Mouse (Mus musculus) adrenal gland, postnatal 10 days (tissue): ENCODE measurements around the gene Btg1-ps2. TPM values are rescaled to one million over a fixed set of nuclear protein-coding genes. Genes with fewer than 3 reads are reported as not detected.
"Not testable (repeated sequence)": the region's sequence is repeated elsewhere in the genome, so short reads cannot be mapped to it uniquely, and the experiment has no call there.

Experiments used
- DNase-seq: peaks from one replicate; pipeline ENCODE4 v3.0.0; 2021; ENCODE audit warnings: mixed read lengths
- long read RNA-seq, 2 experiments: library from polyadenylated mRNA; stranded (forward); transcript quantifications; one replicate each; pipeline ENCODE4 v2.0.0; 2021
- total RNA-seq, 2 experiments: library from RNA; stranded (reverse); gene quantifications; 2 replicates each; pipeline ENCODE4 v1.2.3; 2021

Btg1-ps2 gene
- total RNA-seq, result not detected
- long read RNA-seq, experiment 1, result 0 reads
- long read RNA-seq, experiment 2, result 0 reads

DNA sequence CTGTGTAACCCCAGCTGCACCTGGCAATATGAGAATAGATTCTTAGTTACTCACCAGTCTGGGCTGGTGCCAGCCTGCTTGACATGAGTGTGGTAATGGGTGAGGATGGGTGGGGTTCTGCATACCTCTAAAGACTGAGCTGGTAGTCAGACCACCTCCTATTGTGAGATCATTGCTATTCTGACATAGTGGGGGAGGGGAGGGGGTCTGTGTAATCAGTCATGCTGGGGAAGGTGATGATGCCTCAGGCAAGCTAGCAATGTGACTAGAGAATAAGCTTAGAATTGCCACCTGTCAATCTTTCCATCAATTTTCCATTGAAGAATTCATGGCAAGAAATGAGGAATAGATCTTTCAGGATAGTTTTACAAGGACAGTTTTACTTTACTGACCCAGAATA lies at the start of gene Btg1-ps2:
Btg1-ps2 (minus strand) TSS at position 101 of the 400 bp plus-strand sequence.
- not testable (repeated sequence) for DNase-seq

DNA sequence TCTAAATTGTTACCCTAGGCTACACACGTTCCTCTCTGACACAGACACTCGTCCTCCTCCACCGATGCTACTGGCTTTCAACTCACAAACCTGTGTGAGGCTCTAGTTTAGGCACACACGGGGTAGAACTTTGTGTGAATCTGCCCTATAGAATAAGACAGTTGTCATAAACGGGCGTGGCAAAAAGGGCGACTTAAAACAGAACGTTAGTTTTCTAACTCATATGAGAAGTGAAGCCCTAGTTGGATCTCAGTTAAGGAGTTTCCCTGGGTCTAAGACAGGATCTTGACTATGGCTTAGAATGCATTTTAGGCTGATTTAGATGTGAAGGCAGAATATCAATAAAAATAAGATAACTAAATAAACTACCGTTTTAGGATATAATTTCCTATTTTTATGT lies 42.1 kb upstream of the Btg1-ps2 start, which contains the start of gene Rhox11:
Rhox11 (minus strand) TSS at position 101 of the 400 bp plus-strand sequence.
- no peak for DNase-seq

DNA sequence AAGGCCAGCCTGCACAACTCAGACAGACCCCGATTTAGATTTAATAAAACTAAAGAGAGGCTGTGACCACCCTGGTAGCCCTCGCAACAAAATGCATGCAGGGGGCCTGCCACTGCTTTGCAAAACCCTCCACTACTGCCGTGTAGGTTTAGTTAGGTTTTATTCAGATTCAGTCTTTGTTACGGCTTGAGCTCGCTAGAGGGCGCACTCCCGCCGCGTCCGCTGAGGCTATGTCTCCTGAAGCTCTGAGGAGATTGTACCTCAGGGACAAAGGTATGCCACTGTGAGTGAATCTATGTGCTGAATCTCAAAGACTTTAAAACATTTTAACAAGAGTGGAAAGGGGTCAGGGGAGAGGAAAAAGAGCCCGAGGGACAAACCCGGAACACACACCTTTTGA lies 41.3 kb upstream of the Btg1-ps2 start:
- peak; percentile 65 for DNase-seq

DNA sequence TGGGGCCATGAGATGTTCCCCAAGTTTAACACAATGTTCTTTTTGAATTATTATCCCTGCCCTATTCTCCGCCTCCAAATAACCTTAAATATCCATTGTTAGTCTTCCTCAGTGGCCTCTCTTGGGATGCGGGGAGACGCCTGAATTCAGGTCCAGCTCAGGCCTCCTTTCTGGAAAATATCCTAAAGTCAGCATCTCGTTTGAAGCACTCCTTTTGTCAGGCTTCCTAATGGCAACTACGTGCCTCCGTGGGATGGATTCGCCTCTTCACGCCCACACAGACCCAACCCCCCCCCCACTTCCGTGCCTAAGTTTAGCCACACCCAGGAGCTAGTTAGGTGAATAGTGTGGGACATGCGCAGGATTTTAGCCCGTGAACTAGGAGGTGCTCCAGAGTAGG lies 23.3 kb upstream of the Btg1-ps2 start, which contains the start of gene Rhox10:
Rhox10 (plus strand) TSS at position 301 of the 400 bp plus-strand sequence.
- no peak for DNase-seq

DNA sequence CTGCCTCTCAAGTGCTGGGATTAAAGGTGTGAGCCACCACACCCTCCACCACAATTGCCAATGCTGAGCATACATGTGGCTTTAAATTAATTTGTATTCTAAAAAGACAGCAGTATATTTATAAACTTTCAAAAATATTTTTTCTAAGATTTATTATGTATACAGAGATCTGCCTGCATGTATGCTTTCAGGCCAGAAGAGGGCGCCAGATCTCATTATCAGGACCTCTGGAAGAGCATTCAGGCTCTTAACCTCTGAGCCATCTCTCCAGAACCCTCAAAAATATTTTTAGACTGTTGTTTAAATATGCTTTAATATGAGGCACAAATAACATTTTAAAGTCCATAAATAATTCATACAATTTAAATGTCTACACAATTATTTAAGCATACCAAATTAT lies 18.6 kb upstream of the Btg1-ps2 start:
- DNase-seq, result peak; percentile 6

DNA sequence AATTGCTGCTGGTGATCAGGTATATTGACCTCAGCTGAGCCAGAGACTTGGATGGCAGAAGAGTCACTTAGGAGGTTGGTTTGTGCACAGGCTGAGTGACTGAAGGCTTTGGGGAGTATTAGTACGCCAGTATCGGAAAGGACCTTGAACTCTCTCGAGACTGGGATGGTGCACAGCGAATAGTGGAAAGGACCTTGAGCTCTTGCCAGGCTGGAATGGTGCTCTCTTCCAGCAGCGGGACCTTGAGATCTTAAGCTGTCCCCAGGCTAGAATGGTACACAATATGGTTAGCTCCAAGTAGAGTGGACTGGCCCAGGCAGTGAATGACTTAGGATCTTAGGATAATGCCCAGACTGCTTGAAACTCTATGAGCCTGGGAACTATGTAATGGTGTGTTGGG lies 3.2 kb downstream of the Btg1-ps2 start:
- DNase-seq, result peak; percentile 13

DNA sequence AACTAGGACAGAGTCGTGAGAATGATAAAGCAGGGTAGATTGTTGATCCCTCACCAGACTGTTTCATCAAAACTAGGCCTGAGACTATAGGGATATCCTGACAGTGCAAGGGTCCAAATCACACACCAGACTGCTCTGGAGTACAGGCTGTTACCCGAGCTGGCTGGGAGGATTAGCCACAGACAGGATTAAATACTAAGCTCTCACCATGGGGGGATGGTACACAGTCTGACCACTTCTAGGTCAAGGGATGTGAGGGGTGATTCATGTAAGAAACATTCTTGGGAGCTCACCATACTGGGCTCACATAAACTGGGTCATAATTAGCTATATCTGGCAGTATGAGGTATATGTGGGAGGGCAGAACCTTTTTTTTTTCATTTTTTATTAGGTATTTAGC lies 9.1 kb downstream of the Btg1-ps2 start:
- no peak for DNase-seq

DNA sequence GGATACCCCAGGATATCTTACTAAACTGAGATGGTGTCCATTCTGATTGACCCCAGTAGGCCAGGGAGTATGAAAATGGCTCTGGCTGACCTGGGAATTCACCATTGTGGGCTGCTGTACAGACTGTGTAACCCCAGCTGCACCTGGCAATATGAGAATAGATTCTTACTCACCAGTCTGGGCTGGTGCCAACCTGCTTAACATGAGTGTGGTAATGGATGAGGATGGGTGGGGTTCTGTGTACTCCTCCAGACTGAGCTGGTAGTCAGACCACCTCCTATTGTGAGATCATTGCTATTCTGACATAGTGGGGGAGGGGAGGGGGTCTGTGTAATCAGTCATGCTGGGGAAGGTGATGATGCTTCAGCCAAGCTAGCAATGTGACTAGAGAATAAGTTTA lies 24.3 kb downstream of the Btg1-ps2 start, which contains the start of gene Btg1-ps1:
Btg1-ps1 (minus strand) TSS at position 219 of the 400 bp plus-strand sequence.
- not testable (repeated sequence) for DNase-seq

DNA sequence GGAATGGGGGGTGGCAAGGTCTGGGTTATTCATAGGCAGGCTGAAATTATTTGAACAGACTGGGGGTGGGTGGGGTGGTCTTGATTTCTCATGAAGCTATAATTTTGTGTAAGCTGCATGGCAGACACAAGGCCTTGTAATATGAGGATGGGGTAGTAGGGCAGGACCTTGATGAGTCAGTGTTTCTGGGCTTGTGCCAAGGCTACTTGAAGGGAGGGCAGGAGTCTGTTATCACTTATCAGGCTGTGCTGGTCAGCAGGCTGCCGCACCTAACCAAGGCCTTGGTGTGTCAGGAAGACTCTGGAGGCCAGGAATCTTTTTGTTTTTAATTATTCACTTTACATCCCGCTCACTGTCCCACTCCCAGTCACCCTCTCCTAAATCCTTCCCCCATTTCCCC lies 34.2 kb downstream of the Btg1-ps2 start:
- peak; percentile 68 for DNase-seq

Other genes starting within 250 kb of the Btg1-ps2 start
- gene Rhox5, start 238.3 kb downstream of the Btg1-ps2 start, total RNA-seq, result not detected
- not detected for gene Rhox6, start 216.2 kb downstream of the Btg1-ps2 start, total RNA-seq
- gene Rhox7a, start 211.4 kb downstream of the Btg1-ps2 start, total RNA-seq, result not detected
- not detected for gene Rhox8, start 164.2 kb downstream of the Btg1-ps2 start, total RNA-seq
- not detected for gene Rhox7b, start 145.9 kb downstream of the Btg1-ps2 start, total RNA-seq
- not detected for gene Rhox9, start 141.3 kb downstream of the Btg1-ps2 start, total RNA-seq
- not detected for gene Btg1-ps1, start 24.3 kb downstream of the Btg1-ps2 start, total RNA-seq
- gene Rhox10, start 23.4 kb upstream of the Btg1-ps2 start, total RNA-seq, result not detected
- gene Rhox11, start 42.0 kb upstream of the Btg1-ps2 start, total RNA-seq, result not detected
- gene Rhox12, start 67.8 kb upstream of the Btg1-ps2 start, total RNA-seq, result not detected
- gene Rhox13, start 78.1 kb upstream of the Btg1-ps2 start, total RNA-seq, result not detected
- gene Zbtb33, start 146.7 kb upstream of the Btg1-ps2 start, total RNA-seq, result 10 to 100 TPM; 23.7 to 25.9 TPM
- gene Tmem255a, start 209.3 kb upstream of the Btg1-ps2 start, total RNA-seq, result 10 to 100 TPM; 14.1 to 21.1 TPM